Mouse (Mus musculus): ENCODE measurements at regions not wholly inside any gene's neighbourhood (a gene's known extent, or its start where the extent isn't known, plus 50 kb on each side); places are given as distances from the start of the nearest gene placed in this dataset.

DNA sequence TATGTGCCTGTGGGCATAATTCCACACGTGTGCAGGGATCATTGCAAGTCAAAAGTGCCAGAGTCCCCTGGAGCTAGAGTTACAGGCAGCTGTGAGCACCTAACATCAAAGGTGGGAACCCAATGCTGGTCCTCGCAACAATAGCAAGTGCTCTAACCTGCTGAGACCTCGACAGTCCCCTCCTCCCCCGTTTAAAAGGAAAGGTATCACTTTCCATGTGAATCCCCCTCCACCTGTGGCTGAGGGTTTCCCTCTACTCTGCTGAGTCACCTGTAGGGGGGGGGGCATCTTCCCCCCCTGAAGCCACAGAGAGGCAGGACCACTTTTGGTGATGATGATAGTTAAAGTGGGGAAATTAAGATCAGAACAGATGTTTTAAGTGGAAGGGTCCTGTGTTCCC is 133.4 kb upstream of the Foxn2 start:
- DNase-seq: no peak

DNA sequence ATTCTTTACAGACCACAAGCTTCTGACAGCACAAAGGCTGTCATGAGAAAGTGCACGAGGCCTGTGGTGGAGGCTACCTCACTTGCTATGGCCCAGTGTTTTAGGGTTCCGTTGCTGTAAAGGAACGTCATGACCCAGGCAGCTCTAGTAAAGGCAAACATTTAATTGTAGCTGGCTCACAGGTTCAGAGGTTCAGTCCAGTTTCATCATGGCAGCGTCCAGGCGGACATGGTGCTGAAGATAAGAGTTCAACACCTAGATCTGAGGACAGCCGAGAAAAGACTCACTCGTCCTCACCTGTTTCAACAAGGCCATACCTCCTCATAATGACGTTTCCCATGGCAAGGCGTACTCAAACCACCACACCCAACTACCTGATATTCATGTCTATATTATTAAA is 132.7 kb upstream of the Foxn2 start:
- DNase-seq: no peak

DNA sequence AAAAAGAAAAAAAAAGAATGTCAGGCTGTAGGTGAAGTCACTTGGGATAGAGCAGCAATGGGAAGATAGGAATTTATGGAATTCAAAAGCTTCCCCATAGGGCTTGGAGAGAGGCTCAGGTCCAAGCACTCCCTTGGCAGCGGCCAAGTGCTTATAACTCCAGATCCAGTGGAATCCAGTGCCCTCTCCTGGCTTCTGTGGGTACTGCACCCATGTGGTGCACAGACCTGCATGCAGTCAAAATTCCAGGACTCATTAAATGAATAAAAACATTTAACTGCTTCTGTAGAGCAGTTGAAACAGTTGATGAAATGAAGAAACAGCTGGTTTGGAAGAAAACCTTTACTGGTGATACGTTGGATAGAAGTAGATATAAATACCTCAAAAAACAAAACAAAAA is 127.6 kb upstream of the Foxn2 start:
- DNase-seq: peak; percentile 40

DNA sequence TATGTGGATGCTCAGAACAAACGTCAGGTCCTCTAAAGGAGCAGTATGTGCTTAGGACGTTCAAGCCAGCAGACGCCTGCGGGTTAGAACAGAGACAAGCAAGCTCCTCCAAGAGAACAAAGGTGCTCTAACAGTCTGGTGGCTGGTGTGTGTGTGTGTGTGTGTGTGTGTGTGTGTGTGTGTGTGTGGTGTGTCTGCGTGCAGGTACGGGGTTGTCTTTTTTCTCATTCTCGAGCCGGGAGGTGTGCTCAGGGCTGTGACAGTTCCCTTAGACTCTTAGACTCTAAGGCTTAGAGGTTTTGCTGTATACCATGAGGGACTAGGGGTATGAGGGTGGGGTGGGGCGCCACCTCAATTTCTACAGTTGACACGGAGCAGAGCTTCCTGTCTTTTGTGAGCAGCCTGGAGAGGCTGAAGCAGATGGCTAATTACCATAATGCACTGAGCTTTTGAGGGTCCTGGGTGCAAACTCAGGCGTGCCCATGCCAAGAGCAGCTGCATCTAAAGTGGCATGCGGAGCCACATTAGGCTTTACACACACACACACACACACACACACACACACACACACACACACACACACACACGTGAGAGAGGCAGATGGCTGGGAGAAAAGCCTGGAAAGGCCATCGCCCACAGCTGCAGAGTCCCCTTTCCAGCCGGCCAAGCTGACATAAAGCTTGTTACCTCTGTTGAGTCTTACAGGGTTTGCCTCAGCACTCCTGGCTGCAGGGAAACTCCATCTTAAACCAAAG is 124.1 kb upstream of the Foxn2 start:
- DNase-seq: no peak

DNA sequence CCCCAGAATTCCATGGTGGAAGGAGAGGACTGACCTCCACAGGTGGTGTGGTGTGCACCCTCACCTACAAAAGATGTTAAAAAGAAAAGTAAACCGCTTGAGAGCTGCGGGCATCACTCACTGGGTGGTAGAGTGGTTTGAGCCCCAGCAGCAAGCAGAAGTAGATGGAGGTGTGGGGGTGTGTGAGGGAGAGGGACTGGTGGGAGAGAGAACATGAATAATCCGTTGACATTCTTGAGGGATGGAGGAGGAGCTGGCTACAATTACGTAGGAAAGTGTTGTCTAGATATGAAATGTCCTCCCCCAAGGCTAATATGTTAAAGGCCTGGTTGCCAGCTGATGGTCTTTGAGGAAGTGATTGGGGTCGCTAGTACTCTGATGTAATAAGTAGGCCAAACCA is 123.2 kb upstream of the Foxn2 start:
- DNase-seq: no peak

DNA sequence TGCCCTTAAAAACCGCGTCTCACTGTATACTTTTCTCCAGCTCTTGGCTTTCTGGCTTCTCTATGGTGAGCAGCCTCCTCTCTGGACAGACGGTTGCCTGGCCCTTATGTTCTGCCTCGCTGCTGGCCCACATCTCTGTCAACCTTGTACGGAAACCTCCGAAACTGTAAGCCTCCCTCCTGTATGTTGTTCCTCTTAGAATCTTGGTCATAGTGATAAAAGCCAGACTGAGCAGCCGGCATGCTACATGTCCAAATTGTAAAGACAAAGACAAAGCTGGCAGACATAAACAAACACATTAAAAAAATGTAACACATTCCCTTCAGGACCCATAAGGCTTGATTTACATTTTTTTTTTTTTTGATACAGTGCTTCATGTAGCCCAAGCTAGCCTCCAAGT is 122.7 kb upstream of the Foxn2 start:
- no peak for DNase-seq

DNA sequence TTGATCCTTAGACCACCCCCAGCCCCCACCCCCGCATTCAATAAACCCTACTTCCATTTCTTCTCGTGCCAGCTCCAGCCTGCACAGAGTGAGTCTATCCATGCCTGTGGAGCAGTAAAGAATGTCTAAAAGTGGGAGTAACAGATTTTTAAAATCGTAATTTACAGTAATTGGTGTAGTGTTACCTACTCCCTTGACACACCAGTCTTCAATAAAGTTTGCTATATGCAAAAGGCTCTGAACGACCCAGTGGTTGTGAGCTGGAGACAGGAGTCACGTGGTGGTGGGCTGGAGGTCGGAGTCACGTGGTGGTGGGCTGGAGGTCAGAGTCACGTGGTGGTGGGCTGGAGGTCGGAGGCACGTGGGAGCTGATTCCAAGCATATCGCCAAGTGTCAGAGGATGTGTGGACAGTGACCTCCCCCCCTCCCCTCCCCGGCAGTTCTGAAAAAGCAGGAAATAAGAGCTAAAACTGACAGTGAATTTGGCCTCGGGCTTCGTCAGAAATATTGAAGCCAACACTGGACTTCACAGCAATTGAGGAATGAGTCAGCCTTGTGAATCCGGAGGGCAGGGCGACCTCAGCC is 122.2 kb upstream of the Foxn2 start:
- peak; percentile 40 for DNase-seq

DNA sequence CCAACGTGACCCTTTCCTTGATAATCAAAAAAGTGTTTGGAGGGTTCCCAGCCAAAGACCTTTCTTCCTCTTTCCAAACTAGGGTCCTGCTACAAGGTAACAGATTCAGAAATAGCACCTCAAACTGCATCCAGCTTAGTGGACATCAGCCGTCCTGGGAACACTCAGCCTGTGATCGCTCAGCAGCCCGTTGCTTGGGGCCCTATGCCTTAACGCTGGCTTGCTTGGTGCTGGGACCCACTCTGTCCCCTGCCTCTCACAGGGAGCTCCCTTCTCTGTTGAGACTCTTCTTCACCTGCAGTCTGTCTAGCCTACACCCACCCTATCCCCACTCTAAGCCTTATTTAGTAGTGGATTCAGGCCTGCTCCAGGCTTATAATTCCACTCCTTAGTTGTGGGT is 121.6 kb upstream of the Foxn2 start:
- no peak for DNase-seq

DNA sequence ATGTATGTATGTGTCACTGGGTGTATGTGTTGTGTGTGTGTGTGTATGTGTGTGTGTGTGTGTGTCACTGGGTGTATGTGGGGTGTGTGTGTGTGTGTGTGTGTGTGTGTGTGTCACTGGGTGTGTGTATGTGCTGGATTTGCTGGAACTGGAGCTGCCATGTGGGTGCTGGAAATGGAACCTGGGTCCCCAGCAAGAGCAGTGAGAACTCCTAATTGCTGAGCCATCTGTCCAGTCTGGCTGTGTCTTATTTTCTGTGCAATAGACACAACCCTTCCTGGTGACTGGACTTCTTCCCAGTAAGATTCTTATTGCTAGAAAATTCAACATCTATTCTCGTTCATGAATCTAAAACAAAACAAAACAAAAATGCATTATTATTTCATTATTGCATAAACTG is 119.8 kb upstream of the Foxn2 start:
- no peak for DNase-seq

DNA sequence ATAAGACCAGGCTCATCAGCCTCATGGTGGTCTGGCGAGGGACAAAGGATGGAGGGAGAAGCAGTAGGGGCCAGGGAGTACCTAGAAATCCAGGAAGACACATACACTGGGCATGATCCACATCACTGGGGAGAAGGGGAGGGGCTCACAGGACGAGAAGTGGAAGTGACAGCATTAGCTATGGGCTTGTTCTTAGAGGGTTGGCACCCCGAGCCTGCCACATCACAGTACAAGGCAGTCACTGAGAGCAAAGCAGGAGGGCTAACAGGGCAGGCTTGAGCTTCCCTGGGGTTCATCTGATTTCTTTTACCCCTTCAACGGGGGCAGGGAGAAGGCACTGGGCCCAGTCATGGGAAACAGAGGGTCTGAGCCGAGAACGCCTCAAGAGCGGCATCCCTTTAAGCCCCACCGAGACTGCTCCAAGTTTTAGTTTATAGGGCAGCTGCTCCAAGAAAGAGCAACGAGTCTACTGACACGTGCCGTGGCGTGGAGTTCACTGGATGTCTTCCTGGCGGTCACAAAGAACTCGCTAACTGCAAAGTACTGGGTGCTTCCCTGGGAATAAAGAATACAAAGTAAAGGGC is 115.1 kb upstream of the Foxn2 start:
- DNase-seq: no peak

DNA sequence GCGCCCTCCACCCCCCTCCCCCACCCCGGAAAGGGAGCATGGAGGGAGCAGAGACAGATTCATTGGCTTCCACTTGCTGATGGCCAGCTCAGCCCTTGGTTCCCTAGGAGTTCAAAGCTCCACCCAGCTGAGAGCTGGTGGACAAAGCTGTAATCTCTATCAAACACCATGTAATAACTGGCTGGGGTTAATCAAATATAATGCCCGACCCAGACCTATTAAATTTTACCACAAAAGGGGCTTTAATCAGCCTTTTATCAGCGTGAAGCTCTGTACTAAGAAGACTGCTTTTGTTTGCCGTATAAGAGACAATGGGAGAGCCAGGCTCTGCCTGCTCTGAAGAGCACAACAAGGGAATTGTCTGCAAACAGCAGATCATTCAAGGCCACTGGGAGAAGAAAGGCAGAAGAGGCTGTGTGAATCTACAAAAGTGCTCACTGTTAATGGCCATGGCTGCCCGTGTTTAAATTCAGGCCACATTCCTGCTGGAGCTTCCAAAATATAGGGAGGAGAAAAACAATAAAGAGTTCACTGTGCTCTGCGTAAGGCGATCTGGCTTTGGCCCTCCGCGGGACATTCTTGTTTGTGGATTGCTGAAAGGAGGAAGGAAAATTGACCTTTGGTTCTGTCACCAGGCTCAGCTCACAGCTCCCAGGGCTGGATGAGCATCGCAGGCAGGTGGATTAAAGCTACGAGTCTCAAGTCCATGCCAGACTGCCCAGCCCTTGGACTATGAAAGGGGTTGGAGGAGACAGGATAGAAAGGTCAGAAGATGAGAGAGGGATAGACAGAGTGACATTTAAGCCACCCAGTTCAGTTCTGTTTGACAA is 114.4 kb upstream of the Foxn2 start:
- no peak for DNase-seq

DNA sequence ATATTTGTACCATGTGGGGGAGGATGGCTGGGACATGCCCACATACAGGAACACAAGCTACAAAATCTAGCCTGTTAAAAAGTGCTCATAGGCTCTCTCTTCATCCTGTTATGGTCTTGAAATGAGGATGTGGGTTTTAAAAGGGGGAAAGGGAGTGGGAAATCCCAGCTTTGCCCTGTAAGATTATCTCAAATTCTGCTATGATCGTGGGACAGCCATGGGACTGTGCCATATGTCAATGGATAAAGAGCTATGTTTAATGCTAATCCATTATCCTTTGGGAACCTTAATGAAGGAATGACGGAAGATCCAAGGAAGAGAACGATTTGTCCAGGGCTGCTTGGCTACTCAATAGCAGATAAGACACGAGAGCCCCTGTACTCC is 113.8 kb upstream of the Foxn2 start:
- DNase-seq: no peak

DNA sequence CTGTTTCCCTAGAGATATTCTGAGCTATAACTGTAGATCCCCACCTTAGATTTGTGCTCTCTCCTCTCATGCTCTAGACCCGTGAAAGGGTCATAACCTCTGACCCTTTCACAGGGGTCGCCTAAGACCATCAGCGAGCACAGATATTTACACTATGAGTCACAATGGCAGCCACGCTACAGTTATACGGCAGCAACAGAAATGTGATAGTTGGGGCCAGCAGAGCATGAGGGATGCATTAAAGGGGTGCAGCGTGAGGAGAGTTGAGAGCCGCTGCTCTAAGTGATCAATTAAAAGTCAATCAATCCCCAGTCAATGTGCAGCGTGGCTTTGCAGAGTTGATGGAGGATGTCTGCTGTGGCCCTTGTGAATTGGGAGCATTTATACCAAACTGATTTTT is 112.7 kb upstream of the Foxn2 start:
- DNase-seq: no peak

DNA sequence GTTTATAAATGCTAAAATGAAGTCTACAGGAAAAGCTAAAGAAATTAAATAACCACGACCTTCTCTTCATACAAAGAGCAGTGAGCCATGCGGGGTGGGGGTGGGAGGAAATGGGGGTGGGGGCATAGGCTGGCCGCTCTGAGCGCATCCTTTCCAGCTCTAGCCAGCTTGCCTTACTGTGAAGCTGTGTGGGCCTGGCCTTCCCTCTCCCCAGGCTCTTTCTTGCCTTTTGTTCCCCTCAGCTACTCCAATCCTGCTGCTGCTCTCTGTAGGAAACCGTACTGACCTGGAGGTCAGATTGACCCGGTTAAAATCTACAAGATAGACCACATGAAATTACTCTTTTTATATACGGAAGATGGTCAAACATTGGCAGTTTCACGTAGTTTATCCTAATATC is 111.7 kb upstream of the Foxn2 start:
- no peak for DNase-seq

DNA sequence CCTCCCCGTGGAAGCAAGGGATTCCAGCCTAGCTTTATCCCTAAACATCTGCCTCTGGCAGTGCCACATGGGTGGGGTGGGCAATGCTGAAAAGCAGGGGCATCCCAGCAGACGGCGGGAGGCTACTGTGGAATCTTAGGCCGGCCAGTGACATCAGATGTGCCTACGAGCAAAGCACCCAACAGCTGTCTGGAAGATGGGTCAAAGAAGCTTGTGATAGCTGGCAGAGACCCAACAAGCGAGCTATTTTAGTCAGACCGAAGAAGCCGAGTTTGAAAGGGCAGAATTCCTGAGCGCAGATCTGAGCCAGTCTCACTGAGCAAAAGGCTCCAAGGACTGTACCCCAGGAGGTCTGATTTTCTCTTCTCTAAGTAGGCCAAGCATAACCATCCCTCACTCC is 110.8 kb upstream of the Foxn2 start:
- peak; percentile 68 for DNase-seq

DNA sequence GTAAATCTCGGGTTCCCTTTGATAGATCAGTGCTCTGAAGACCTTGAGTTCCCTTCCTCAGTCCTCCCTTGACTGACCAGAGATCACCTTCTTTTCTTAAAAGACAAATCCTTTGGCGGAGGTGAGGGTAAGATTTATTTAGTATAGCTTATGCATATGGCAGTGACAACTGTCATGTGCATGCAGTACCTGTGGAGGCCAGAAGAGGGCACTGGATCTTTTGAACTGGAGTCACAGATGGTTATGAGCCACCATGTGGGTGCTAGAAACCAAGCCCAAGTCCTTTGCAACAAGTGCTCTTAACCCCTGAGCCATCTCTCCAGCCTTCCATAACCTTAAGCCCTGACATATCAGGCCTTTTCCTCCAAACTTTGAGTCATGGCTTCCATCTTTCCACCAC is 110.4 kb upstream of the Foxn2 start:
- DNase-seq: no peak

DNA sequence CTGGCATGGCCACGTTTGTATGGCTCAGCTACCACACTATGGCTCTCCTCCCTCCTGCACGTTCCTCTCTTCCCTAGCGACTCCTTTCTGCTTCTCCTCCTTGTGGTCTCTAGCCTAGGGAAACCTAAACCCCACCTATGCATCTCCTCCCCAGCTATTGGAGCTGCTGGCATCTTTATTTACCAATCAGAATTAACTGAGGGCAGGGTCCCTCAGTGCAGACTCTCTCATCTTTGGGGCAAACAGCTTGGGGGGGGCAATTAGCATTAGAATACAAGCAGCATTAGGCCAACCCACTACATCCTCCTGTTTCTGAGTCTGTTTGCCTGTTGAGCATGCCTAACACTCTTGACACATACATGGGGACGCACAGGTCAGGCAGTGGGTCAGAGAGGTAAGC is 106.7 kb upstream of the Foxn2 start:
- DNase-seq: no peak

DNA sequence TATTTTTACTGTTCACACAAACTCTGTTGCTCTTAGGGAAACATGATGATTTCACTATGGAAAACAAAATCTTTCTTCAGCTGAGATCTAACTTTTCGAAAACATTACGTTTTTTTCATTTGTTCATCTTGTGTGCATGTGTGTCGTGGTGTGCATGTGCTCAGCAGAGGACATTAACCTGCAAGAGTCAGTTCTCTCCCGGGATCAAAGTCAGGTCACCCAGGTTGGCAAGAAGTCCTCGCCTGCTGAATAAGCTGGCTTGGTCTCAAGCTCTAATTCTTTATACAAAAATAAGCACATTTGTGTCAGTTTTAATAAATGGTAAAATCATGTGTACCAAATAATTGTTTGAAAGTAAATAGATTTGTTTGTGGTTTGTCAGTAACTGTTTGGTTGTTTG is 105.2 kb upstream of the Foxn2 start:
- no peak for DNase-seq

DNA sequence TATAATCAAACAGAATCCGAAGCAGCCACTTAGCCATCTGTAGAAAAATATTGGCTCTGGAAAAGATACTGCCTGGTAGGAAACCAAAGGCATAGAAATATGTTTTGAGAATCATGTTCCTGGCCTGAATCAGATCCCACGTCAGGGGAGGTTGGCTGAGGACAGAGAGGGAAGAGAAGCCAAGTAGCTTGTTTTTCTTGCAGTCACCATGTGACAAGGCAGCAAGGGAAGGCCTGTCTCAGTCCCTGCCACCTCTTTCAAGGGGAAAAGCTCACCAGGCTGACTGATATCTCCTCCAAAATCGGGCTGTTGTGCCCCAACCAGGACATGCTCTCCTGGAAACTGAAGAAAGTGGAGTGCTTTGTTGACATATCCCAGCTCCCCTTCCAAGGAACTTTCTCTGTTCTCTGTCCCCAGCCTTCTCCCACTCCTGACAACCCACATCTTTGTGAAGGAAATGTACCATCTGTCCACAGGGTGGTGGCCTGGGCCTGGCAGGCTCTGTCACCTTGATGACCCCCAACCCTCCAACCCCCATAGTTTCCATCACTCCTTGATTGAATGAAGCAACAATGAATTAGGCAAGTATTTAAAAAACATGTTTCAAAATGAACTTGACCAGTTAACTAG is 104.3 kb upstream of the Foxn2 start:
- DNase-seq: peak; percentile 64

DNA sequence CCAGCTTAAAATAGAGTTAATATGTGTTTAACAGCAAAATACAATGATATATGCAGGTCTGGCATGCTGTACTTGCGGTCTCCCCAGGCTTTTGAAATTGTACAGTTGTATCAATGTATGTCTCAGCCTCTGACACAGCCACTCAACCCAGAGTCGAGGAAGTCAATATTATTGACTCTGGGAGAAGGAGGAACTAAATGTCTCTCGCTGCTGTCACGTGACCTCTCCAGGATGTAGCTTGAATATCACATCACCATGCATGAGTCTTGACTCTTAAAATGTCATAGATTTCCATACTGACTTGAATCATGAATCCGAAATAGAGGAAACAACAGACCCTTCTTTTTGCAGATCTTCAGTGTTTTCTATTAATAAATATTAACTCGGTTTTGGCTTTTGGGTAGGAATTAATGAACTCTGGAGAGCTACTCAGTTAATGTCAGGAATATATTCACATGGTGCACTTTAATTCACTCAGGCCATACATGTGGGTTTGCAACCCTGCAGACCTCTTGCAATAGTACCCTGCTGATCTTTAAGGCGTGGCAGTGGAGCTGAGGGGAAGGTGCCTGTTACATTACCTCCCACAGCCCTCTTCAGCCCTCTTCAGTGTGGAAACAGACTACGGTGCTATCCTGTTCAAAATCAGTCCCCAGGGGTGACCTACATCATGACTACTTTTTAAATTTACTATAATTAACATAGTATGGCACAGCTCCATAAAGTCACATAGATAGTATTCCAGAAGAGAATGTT is 102.7 kb upstream of the Foxn2 start:
- no peak for DNase-seq

DNA sequence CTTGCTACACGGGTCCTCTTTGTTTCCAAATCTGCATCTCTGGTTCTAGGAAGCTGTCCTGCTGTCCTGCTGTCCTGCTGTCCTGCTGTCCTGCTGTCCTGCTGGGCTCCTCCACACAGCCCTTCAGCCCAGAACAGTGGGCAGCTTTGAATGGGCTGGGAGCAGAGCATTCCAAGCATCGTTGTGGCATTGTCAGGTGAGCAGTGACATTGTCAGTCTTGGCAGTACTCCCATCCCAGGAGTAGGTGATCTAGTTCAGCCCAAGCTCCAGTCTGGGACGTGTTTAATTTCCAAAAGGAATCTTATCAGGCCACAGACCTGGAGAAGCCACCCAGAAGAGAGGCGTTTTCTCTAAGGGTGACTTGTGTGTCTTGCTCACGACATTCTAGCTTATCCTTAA is 99.4 kb upstream of the Foxn2 start:
- no peak for DNase-seq

DNA sequence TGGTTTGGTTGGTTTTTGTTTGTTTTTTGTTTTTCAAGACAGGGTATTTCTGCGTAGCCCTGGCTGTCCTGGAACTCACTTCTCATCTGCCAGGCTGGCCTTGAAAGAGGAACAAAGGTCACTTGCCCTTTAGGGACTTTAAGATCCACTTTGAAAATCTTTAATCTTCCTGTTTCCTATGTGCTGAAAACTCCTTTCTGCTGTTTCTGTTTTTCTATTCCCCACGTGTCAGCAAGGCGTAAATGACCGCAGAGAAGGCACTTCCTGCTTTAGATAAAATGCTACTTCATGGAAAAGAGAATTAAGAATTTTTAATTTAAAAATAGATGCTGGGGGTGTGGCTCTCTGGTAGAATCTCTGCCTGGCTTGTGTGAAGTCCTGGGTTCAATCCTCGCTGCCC is 98.9 kb upstream of the Foxn2 start:
- no peak for DNase-seq

All from adrenal gland, postnatal 10 days (tissue).